Mouse (Mus musculus) ES-Bruce4 (cell line): ENCODE results near the gene Depdc1b. TPM values are rescaled to one million over a fixed set of nuclear protein-coding genes. Genes with fewer than 3 reads are reported as not detected.

Experiments used
- H3K27ac ChIP-seq: 2 replicates; pipeline ENCODE4 v1.5.1; 2012; ENCODE audit warnings: low read length, inconsistent platforms; ENCODE audit not compliant: insufficient read depth
- H3K27me3 ChIP-seq: 2 replicates; pipeline ENCODE4 v1.6.1; 2012; ENCODE audit warnings: mild to moderate bottlenecking, low read length, inconsistent platforms; ENCODE audit not compliant: control insufficient read depth, poor library complexity, insufficient read depth, severe bottlenecking
- H3K36me3 ChIP-seq: 2 replicates; pipeline ENCODE4 v1.6.1; 2012; ENCODE audit warnings: inconsistent platforms, mild to moderate bottlenecking, low read length, moderate library complexity; ENCODE audit not compliant: control insufficient read depth, poor library complexity, insufficient read depth, severe bottlenecking
- H3K4me1 ChIP-seq: one replicate; pipeline ENCODE4 v1.8.1; 2011; ENCODE audit warnings: low read length; ENCODE audit not compliant: control insufficient read depth, insufficient read depth
- H3K4me3 ChIP-seq: 2 replicates; pipeline ENCODE4 v1.5.1; 2011; ENCODE audit warnings: low read depth, mild to moderate bottlenecking, low read length
- H3K9ac ChIP-seq: 2 replicates; pipeline ENCODE4 v1.6.1; 2012; ENCODE audit warnings: low read depth, mild to moderate bottlenecking, inconsistent platforms; ENCODE audit not compliant: poor library complexity, severe bottlenecking
- H3K9me3 ChIP-seq: replicated peaks from 2 replicates; pipeline ENCODE4 v1.6.1; 2012; ENCODE audit warnings: mild to moderate bottlenecking, low read length, inconsistent platforms; ENCODE audit not compliant: control insufficient read depth, poor library complexity, insufficient read depth, severe bottlenecking
- CTCF ChIP-seq: IDR thresholded peaks from one replicate; pipeline ENCODE4 v1.8.1; 2011; ENCODE audit warnings: low read depth, low read length
- EP300 ChIP-seq: IDR thresholded peaks from 2 replicates; pipeline ENCODE4 v1.6.1; 2011; ENCODE audit warnings: low read depth, low read length; ENCODE audit not compliant: insufficient read depth
- POLR2A ChIP-seq: IDR thresholded peaks from one replicate; pipeline ENCODE4 v1.8.1; 2011; ENCODE audit warnings: low read length; ENCODE audit not compliant: insufficient read depth
- polyA plus RNA-seq: library from polyadenylated mRNA; stranded (reverse); fragments of >200 nt; gene quantifications from 2 replicates; pipeline ENCODE4 v1.2.4, GENCODE M21; 2011; ENCODE audit warnings: low read depth; ENCODE audit not compliant: missing spikeins, insufficient read depth, insufficient read length

Gene Depdc1b
- polyA plus RNA-seq, 1 experiment, result 15.2 TPM

GRCm38 (mm10) chr13:108302957-108303675 lies 13.0 kb upstream of the Depdc1b start:
- Histone ChIP-seq H3K27me3 (no peaks in the 10 kb centered on the region), H3K27ac (no peak overlapping the region), H3K9me3 (no peaks in the 10 kb centered on the region), H3K36me3 (no peaks in the 10 kb centered on the region), H3K9ac (no peak overlapping the region), H3K4me3 (no peak overlapping the region), H3K4me1 (peaks cover 5% of the 10 kb centered on the region)
- no peak for TF ChIP-seq CTCF
- TF ChIP-seq EP300, result no peak
- TF ChIP-seq POLR2A, result no peak

- Histone ChIP-seq H3K27ac (no peak overlapping the region), H3K9ac (no peak overlapping the region), H3K9me3 (no peaks in the 10 kb centered on the region), H3K4me1 (peaks cover 5% of the 10 kb centered on the region), H3K36me3 (no peaks in the 10 kb centered on the region), H3K27me3 (no peaks in the 10 kb centered on the region), H3K4me3 (no peak overlapping the region)
- no peak for TF ChIP-seq POLR2A
- no peak for TF ChIP-seq CTCF
- no peak for TF ChIP-seq EP300
Observed at GRCm38 (mm10) chr13:108303841-108304240, 12.3 kb upstream of the Depdc1b start.

DNA sequence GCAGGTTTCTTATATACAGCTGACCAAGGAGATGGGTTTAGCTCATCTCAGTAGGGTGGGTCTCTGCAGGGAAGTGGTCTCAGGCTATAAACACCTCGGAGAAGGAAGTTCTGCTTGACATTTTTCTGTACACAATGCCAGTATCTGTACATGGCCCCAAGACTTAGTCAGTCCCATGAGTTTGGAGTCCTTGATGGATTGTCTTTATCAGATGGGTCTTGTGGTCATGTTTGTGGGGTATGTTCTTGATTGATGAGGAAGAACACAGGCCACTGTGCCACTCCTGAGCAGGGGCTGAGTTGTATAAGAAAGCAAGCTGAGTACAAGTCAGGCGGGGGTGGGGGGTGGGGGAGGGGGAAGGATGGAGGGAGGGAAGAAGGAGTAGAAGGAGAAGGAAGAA lies 11.5 kb upstream of the Depdc1b start:
- no peak overlapping the region for H3K9ac ChIP-seq
- no peak overlapping the region for H3K27ac ChIP-seq
- peaks cover 5% of the 10 kb centered on the region for H3K4me1 ChIP-seq
- TF ChIP-seq EP300 (no peak), POLR2A (no peak), CTCF (no peak)
- H3K4me3 ChIP-seq, result no peak overlapping the region
- H3K9me3 ChIP-seq, result no peaks in the 10 kb centered on the region
- no peaks in the 10 kb centered on the region for H3K36me3 ChIP-seq
- H3K27me3 ChIP-seq, result no peaks in the 10 kb centered on the region

- no peaks in the 10 kb centered on the region for H3K4me1 ChIP-seq
- no peaks in the 10 kb centered on the region for H3K36me3 ChIP-seq
- peak overlapping the region; percentile 94 for H3K4me3 ChIP-seq
- peak overlapping the region; percentile 75 for H3K9ac ChIP-seq
- TF ChIP-seq EP300 (no peak), CTCF (no peak), POLR2A (no peak)
- no peak overlapping the region for H3K27ac ChIP-seq
- no peaks in the 10 kb centered on the region for H3K27me3 ChIP-seq
- no peaks in the 10 kb centered on the region for H3K9me3 ChIP-seq
Observed at GRCm38 (mm10) chr13:108316487-108316903, 363 bp downstream of the Depdc1b start.

DNA sequence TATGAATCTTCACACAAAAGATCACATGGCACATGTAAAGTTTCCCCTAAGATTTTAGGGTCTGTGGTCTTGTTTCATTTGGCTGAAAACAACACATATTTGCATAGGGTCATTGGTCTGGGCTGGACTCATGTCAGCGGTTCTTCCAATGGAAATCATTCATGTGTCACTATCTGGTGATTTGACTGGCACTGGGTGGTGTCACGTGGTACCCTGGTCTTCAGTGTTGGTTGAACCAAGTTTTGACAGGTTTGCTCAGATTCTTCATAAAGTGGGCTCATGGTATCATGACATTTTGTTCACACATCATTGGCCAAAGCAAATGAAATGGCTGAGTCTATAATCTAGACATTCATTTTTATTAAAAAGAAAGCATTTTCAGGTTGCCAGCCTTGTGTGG lies 1.3 kb downstream of the Depdc1b start:
- H3K4me1 ChIP-seq, result no peaks in the 10 kb centered on the region
- H3K4me3 ChIP-seq, result no peak overlapping the region
- no peak overlapping the region for H3K27ac ChIP-seq
- TF ChIP-seq EP300, result no peak
- TF ChIP-seq POLR2A, result no peak
- H3K9ac ChIP-seq, result no peak overlapping the region
- H3K27me3 ChIP-seq, result no peaks in the 10 kb centered on the region
- no peaks in the 10 kb centered on the region for H3K36me3 ChIP-seq
- no peaks in the 10 kb centered on the region for H3K9me3 ChIP-seq

DNA sequence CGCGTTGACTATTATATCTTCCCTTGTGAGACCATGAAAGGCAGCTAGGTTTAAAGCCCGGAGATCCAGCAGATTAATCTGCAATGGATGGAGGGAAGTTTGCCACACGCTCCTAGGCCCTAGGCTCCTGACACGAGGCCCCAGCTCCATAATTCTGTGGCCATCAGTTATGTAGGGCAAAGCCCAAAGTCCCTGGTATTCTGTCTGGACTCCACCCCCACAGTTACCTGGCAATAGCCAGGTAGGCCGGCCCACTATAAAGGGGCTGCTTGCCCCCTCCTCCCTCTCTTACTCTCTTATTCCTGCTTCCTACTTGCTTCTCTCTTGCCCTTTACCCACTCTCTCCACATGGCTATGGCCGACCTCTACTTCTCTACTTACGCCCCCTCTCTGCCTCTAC lies 2.9 kb downstream of the Depdc1b start:
- Histone ChIP-seq H3K27ac (no peak overlapping the region), H3K4me1 (no peaks in the 10 kb centered on the region), H3K9ac (no peak overlapping the region), H3K9me3 (no peaks in the 10 kb centered on the region), H3K4me3 (no peak overlapping the region), H3K36me3 (peaks cover 2% of the 10 kb centered on the region; the same call in 1 of the 2 replicates), H3K27me3 (no peaks in the 10 kb centered on the region)
- TF ChIP-seq CTCF (no peak), EP300 (no peak), POLR2A (no peak)
